Mouse (Mus musculus) hindbrain, embryonic 14.5 days (tissue): ENCODE measurements around the gene Pcbp2. TPM values are rescaled to one million over a fixed set of nuclear protein-coding genes. Genes with fewer than 3 reads are reported as not detected.

ENCODE experiments used
- ATAC-seq: fragments of 200-750 bp; cut with Nextera tagmentation; 2 replicates; pipeline ENCODE4 v1.8.0; 2017; ENCODE audit warnings: moderate number of reproducible peaks, mild to moderate bottlenecking, moderate TSS enrichment, moderate library complexity; ENCODE audit not compliant: low FRiP score
- DNase-seq: peaks from one replicate; pipeline ENCODE4 v3.0.0-alpha.2; 2015; ENCODE audit warnings: low spot score
- H3K27ac ChIP-seq: fragments of 300-500 bp; sonication (generic); 2 replicates; pipeline ENCODE4 v1.5.1; 2014; ENCODE audit warnings: mild to moderate bottlenecking, moderate library complexity
- H3K27me3 ChIP-seq: fragments of 300-500 bp; sonication (generic); 2 replicates; pipeline ENCODE4 v1.6.1; 2014; ENCODE audit warnings: mild to moderate bottlenecking, low read length, mixed read lengths; ENCODE audit not compliant: control insufficient read depth, insufficient read depth
- H3K36me3 ChIP-seq: fragments of 300-500 bp; sonication (generic); replicated peaks from 2 replicates; pipeline ENCODE4 v1.6.1; 2014; ENCODE audit not compliant: control insufficient read depth, insufficient read depth
- H3K4me1 ChIP-seq: fragments of 300-500 bp; sonication (generic); replicated peaks from 2 replicates; pipeline ENCODE4 v1.6.1; 2014; ENCODE audit warnings: antibody characterized with exemption, low read length, mixed read lengths; ENCODE audit not compliant: control insufficient read depth, insufficient read depth
- H3K4me2 ChIP-seq: fragments of 300-500 bp; sonication (generic); replicated peaks from 2 replicates; pipeline ENCODE4 v1.6.1; 2014; ENCODE audit warnings: mild to moderate bottlenecking, moderate library complexity
- H3K4me3 ChIP-seq: fragments of 300-500 bp; sonication (generic); replicated peaks from 2 replicates; pipeline ENCODE4 v1.5.1; 2014; ENCODE audit warnings: mild to moderate bottlenecking, low read length
- H3K9ac ChIP-seq: fragments of 300-500 bp; sonication (generic); 2 replicates; pipeline ENCODE4 v1.6.1; 2014
- H3K9me3 ChIP-seq: fragments of 300-500 bp; sonication (generic); 2 replicates; pipeline ENCODE4 v1.6.1; 2016; ENCODE audit warnings: low read length; ENCODE audit not compliant: control insufficient read depth
- WGBS: fragments of 180-500 bp; shearing (Covaris S2); extraction: QIAGEN DNeasy Blood & Tissue Kit; methylation state at CpG from one replicate; pipeline ENCODE4 v1.1.7; 2014; 5-methylcytosine and 5-hydroxymethylcytosine counted together
- polyA plus RNA-seq: library from polyadenylated mRNA; unstranded; fragments of >200 nt; fragmentation: Nextera tagmentation; extraction: Ambion mirVana; gene quantifications from 2 replicates; pipeline ENCODE4 v1.2.1, GENCODE M21; 2014

Gene Pcbp2
- polyA plus RNA-seq, 1 experiment from 2014 or later: 158 TPM

GRCm38 (mm10) chr15:102445146-102445545 is 25.2 kb upstream of the Pcbp2 start, which contains the start of gene Amhr2:
Amhr2 (plus strand) TSS chr15:102445367.
- Histone ChIP-seq H3K4me3 (no peak within 1 kb of the TSS), H3K9me3 (no peaks in the 10 kb centered on the region), H3K27ac (no peak within 1 kb of the TSS), H3K4me1 (no peaks in the 10 kb centered on the region), H3K27me3 (no peaks in the 10 kb centered on the region), H3K36me3 (no peaks in the 10 kb centered on the region), H3K9ac (no peak within 1 kb of the TSS), H3K4me2 (no peak within 1 kb of the TSS)
- DNase-seq (no peak), ATAC-seq (no peak)
- 64% methylated on average over 8 of the region's 8 CpGs for WGBS

GRCm38 (mm10) chr15:102446448-102446847 is 23.9 kb upstream of the Pcbp2 start:
- 63% methylated on average over 5 of the region's 6 CpGs for WGBS
- Histone ChIP-seq H3K27ac (no peak overlapping the region), H3K9ac (no peak overlapping the region), H3K36me3 (no peaks in the 10 kb centered on the region), H3K4me3 (no peak overlapping the region), H3K4me1 (no peaks in the 10 kb centered on the region), H3K9me3 (no peaks in the 10 kb centered on the region), H3K4me2 (no peak overlapping the region), H3K27me3 (no peaks in the 10 kb centered on the region)
- no peak for DNase-seq
- ATAC-seq: no peak

- no peaks in the 10 kb centered on the region for H3K36me3 ChIP-seq
- 78% methylated on average over 8 of the region's 8 CpGs for WGBS
- no peaks in the 10 kb centered on the region for H3K9me3 ChIP-seq
- H3K4me1 ChIP-seq: no peaks in the 10 kb centered on the region
- H3K27me3 ChIP-seq: no peaks in the 10 kb centered on the region
- no peak overlapping the region for H3K4me3 ChIP-seq
- no peak overlapping the region for H3K9ac ChIP-seq
- ATAC-seq (no peak), DNase-seq (no peak)
- no peak overlapping the region for H3K27ac ChIP-seq
- no peak overlapping the region for H3K4me2 ChIP-seq
These were observed 21.0 kb upstream of the Pcbp2 start for GRCm38 (mm10) chr15:102449366-102449765.

GRCm38 (mm10) chr15:102450928-102451327 is 19.4 kb upstream of the Pcbp2 start:
- Histone ChIP-seq H3K4me3 (no peak overlapping the region), H3K4me2 (no peak overlapping the region), H3K4me1 (no peaks in the 10 kb centered on the region), H3K9ac (no peak overlapping the region), H3K27me3 (no peaks in the 10 kb centered on the region), H3K27ac (no peak overlapping the region), H3K36me3 (no peaks in the 10 kb centered on the region), H3K9me3 (no peaks in the 10 kb centered on the region)
- DNase-seq (no peak), ATAC-seq (no peak)
- WGBS: 34% methylated on average over 7 of the region's 7 CpGs

GRCm38 (mm10) chr15:102451666-102452430 is 18.5 kb upstream of the Pcbp2 start:
- H3K4me2 ChIP-seq: no peak overlapping the region
- WGBS: 87% methylated on average over 26 of the region's 26 CpGs
- no peaks in the 10 kb centered on the region for H3K27me3 ChIP-seq
- no peak overlapping the region for H3K27ac ChIP-seq
- no peaks in the 10 kb centered on the region for H3K36me3 ChIP-seq
- ATAC-seq (no peak), DNase-seq (no peak)
- no peaks in the 10 kb centered on the region for H3K4me1 ChIP-seq
- H3K4me3 ChIP-seq: no peak overlapping the region
- H3K9ac ChIP-seq: no peak overlapping the region
- H3K9me3 ChIP-seq: no peaks in the 10 kb centered on the region

GRCm38 (mm10) chr15:102455993-102456392 is 14.3 kb upstream of the Pcbp2 start:
- whole genome bisulfite sequencing: 41% methylated on average over 6 of the region's 6 CpGs
- no peak for ATAC-seq
- Histone ChIP-seq H3K27me3 (no peaks in the 10 kb centered on the region), H3K4me1 (peaks cover 14% of the 10 kb centered on the region), H3K36me3 (no peaks in the 10 kb centered on the region), H3K9ac (no peak overlapping the region), H3K9me3 (no peaks in the 10 kb centered on the region), H3K27ac (no peak overlapping the region), H3K4me3 (no peak overlapping the region), H3K4me2 (no peak overlapping the region)
- DNase-seq: no peak

- H3K27ac ChIP-seq: 0 out of 2 replicates have a peak overlapping the region, but pooled peaks have one; percentile 21
- DNase-seq (no peak), ATAC-seq (no peak)
- H3K4me1 ChIP-seq: peaks cover 14% of the 10 kb centered on the region
- H3K4me2 ChIP-seq: peak overlapping the region; percentile 56
- 0 out of 2 replicates have a peak overlapping the region, but pooled peaks have one; percentile 5 for H3K9ac ChIP-seq
- H3K27me3 ChIP-seq: no peaks in the 10 kb centered on the region
- H3K9me3 ChIP-seq: no peaks in the 10 kb centered on the region
- WGBS: 76% methylated on average over 5 of the region's 5 CpGs
- H3K4me3 ChIP-seq: peak overlapping the region; percentile 41
- peaks cover 12% of the 10 kb centered on the region for H3K36me3 ChIP-seq
These were observed 12.1 kb upstream of the Pcbp2 start for GRCm38 (mm10) chr15:102458050-102458736.

GRCm38 (mm10) chr15:102458904-102459317 is 11.4 kb upstream of the Pcbp2 start, which contains the start of gene Prr13:
Prr13 (plus strand) TSS chr15:102459028.
- under 1% methylated on average over 19 of the region's 19 CpGs for WGBS
- no peaks in the 10 kb centered on the region for H3K9me3 ChIP-seq
- peak within 1 kb of the TSS; percentile 21; the same call in 1 of the 2 replicates for H3K27ac ChIP-seq
- H3K4me2 ChIP-seq: peak within 1 kb of the TSS; percentile 56
- peak within 1 kb of the TSS; percentile 41 for H3K4me3 ChIP-seq
- DNase-seq (peak; percentile 91), ATAC-seq (peak; percentile 83)
- H3K9ac ChIP-seq: peak within 1 kb of the TSS; percentile 63
- no peaks in the 10 kb centered on the region for H3K27me3 ChIP-seq
- H3K36me3 ChIP-seq: peaks cover 18% of the 10 kb centered on the region
- peaks cover 14% of the 10 kb centered on the region for H3K4me1 ChIP-seq

- no peaks in the 10 kb centered on the region for H3K9me3 ChIP-seq
These were observed 11.0 kb upstream of the Pcbp2 start for GRCm38 (mm10) chr15:102459381-102459780.

More at GRCm38 (mm10) chr15:102459381-102459780, 11.0 kb upstream of the Pcbp2 start:
- Histone ChIP-seq H3K4me3 (peak overlapping the region; percentile 41), H3K27me3 (no peaks in the 10 kb centered on the region), H3K4me1 (peaks cover 14% of the 10 kb centered on the region), H3K9ac (peak overlapping the region; percentile 63), H3K36me3 (peaks cover 18% of the 10 kb centered on the region), H3K27ac (peak overlapping the region; percentile 21; the same call in 1 of the 2 replicates), H3K4me2 (peak overlapping the region; percentile 56)
- WGBS: 34% methylated on average over 6 of the region's 6 CpGs
- no peak for DNase-seq
- no peak for ATAC-seq
